In the genomic region with DNA sequence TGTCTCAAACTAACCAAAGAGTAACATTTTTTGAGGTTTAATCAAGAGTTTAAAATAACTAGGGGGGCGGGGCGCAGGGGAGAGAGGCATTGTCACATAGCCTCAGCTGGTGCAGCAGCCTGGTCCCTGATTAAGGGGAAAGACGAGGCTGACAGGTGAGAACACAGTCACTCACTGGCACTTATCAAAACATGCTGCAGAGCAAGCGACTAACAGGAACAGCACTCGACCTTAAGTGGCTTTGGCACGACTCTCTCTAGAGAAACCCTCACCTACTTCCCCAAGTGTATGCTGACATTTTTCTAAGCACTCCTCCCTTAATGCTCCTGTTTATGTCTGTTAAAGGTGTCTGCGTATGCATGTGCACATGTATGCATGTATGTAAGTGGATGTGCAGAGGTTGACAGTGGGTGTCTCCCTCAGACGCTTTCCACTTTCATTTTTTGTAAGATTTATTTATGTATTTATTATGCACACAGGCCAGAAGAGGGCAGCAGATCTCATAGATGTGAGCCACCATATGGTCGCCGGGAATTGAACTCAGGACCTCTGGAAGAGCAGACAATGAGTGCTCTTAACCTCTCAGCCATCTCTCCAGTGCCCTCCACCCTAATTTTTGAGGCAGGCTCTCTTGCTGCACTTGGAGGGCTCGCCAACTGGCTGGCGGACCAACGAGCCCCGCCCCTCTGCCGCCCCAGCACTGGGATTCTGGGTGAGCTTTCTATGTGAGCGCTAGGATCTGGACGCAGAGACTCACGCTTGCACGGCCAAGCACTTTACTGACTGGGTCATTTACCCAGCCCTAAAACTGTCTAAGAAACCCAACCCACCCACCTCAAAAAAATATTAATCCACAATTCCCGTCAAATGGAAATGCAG, we compare ENCODE assay signal across 10 mouse cellular contexts. TPM values are rescaled to one million over a fixed set of nuclear protein-coding genes. Genes with fewer than 3 reads are reported as not detected.
A peak's percentile ranks its signal among the peaks of the same experiment; 100 is the strongest.
DNase-seq lines count a peak whose midpoint lies in the region; ATAC-seq and TF ChIP-seq lines count a peak whose summit lies in the region.
"Had no signal": no experiment of that assay in that cellular context is flagged by ENCODE, and none has a peak within 500 bp of the region (broad histone marks: within the 10 kb centered on the region; RNA-seq: fewer than 3 reads in every experiment).

No protein-coding gene starts in this region.

- DNase-seq in heart, adult 11 months: peak; percentile 96
- DNase-seq in heart, adult 8-10 months (ENCODE audit: low spot score): no peak
- peak; percentile 21 for DNase-seq in thymus, postnatal 14 days
- DNase-seq in thymus, postnatal 4 days: no peak
- DNase-seq in stomach, postnatal 0 days (ENCODE audit: low spot score): no peak
- no peak for DNase-seq in ovary, adult 18-20 months (ENCODE audit: low spot score)
- DNase-seq in forebrain, embryonic 11.5 days (ENCODE audit: low spot score): no peak
- DNase-seq: adrenal gland, postnatal 25 days; embryo, embryonic 11 days had no signal

- no peaks in the 10 kb centered on the region for H3K27me3 ChIP-seq in intestine, postnatal 0 days (replicated peaks; ENCODE audit: control insufficient read depth, insufficient read depth, low read length)
- H3K27me3 ChIP-seq in stomach, postnatal 0 days (ENCODE audit: control insufficient read depth, insufficient read depth, low read length): no peaks in the 10 kb centered on the region
- H3K27me3 ChIP-seq in forebrain, embryonic 11.5 days (ENCODE audit: control insufficient read depth, insufficient read depth, low read length): no peaks in the 10 kb centered on the region

- no peaks in the 10 kb centered on the region for H3K9me3 ChIP-seq in intestine, postnatal 0 days (ENCODE audit: control insufficient read depth)
- no peaks in the 10 kb centered on the region for H3K9me3 ChIP-seq in stomach, postnatal 0 days (ENCODE audit: control insufficient read depth, low read length)
- H3K9me3 ChIP-seq in forebrain, embryonic 11.5 days (ENCODE audit: control insufficient read depth, low read length): no peaks in the 10 kb centered on the region

- peak; percentile 26; the same call in 1 of the 2 replicates for ATAC-seq in intestine, postnatal 0 days
- ATAC-seq in stomach, postnatal 0 days (ENCODE audit: low FRiP score, low TSS enrichment): peak; percentile 30; the same call in 1 of the 2 replicates
- no peak for ATAC-seq in forebrain, embryonic 11.5 days (replicated peaks; ENCODE audit: low FRiP score)

- TF ChIP-seq CTCF in intestine, postnatal 0 days (IDR thresholded peaks at IDR 0.05; ENCODE audit: low read depth): peak; percentile 65
- TF ChIP-seq CTCF in stomach, postnatal 0 days (IDR thresholded peaks at IDR 0.05; ENCODE audit: low read depth): peak; percentile 59

- H3K36me3 ChIP-seq in intestine, postnatal 0 days (ENCODE audit: control insufficient read depth, insufficient read depth): peaks cover 54% of the 10 kb centered on the region
- H3K36me3 ChIP-seq in stomach, postnatal 0 days (ENCODE audit: control insufficient read depth, insufficient read depth, low read length): peaks cover 10% of the 10 kb centered on the region; the same call in 1 of the 2 replicates
- H3K36me3 ChIP-seq in forebrain, embryonic 11.5 days (ENCODE audit: control insufficient read depth, insufficient read depth, low read length): peaks cover 4% of the 10 kb centered on the region; the same call in 1 of the 2 replicates

- no peak overlapping the region for H3K4me3 ChIP-seq in intestine, postnatal 0 days (ENCODE audit: low read depth, low read length)
- no peak overlapping the region for H3K4me3 ChIP-seq in stomach, postnatal 0 days (ENCODE audit: low read depth, low read length)
- H3K4me3 ChIP-seq in forebrain, embryonic 11.5 days (ENCODE audit: low read depth, low read length): no peak overlapping the region

- no peak for TF ChIP-seq EP300 in stomach, postnatal 0 days (optimal IDR thresholded peaks at IDR 0.05)

- H3K27ac ChIP-seq in intestine, postnatal 0 days (ENCODE audit: low read depth, low read length): no peak overlapping the region; the same call in 1 of the 2 replicates
- H3K27ac ChIP-seq in stomach, postnatal 0 days (replicated peaks): no peak overlapping the region
- no peak overlapping the region for H3K27ac ChIP-seq in forebrain, embryonic 11.5 days (ENCODE audit: low read depth, low read length)

- WGBS in intestine, postnatal 0 days: 83% methylated on average over 20 of the region's 20 CpGs
- 77% methylated on average over 20 of the region's 20 CpGs for WGBS in stomach, postnatal 0 days
- WGBS in forebrain, embryonic 11.5 days: 91% methylated on average over 20 of the region's 20 CpGs

- no peak overlapping the region for H3K9ac ChIP-seq in intestine, postnatal 0 days (ENCODE audit: low read depth, low read length)
- no peak overlapping the region for H3K9ac ChIP-seq in stomach, postnatal 0 days (ENCODE audit: low read length)
- H3K9ac ChIP-seq in forebrain, embryonic 11.5 days (ENCODE audit: low read length): no peak overlapping the region

- H3K4me1 ChIP-seq in intestine, postnatal 0 days (replicated peaks; ENCODE audit: control insufficient read depth, insufficient read depth, low read length): no peaks in the 10 kb centered on the region
- H3K4me1 ChIP-seq in stomach, postnatal 0 days (replicated peaks; ENCODE audit: control insufficient read depth, insufficient read depth): no peaks in the 10 kb centered on the region
- H3K4me1 ChIP-seq in forebrain, embryonic 11.5 days (replicated peaks; ENCODE audit: control insufficient read depth, insufficient read depth, low read length): no peaks in the 10 kb centered on the region

- H3K4me2 ChIP-seq in intestine, postnatal 0 days (replicated peaks; ENCODE audit: low read depth): no peak overlapping the region
- H3K4me2 ChIP-seq in stomach, postnatal 0 days (replicated peaks; ENCODE audit: low read depth): no peak overlapping the region
- H3K4me2 ChIP-seq in forebrain, embryonic 11.5 days (ENCODE audit: low read depth, low read length, severe bottlenecking): no peak overlapping the region

RNA-seq across cellular contexts. Expression of a gene that starts 22.8 kb away (rescaled TPM):
- 1,000 to 10,000 TPM; 1,005 to 1,153 (median 1,086) TPM for total RNA-seq in heart, adult 8-10 months (2022)
- 8.9 and 12.4 TPM in 2 replicates for polyA plus RNA-seq in intestine, postnatal 0 days (2015; fragmentation: Nextera tagmentation; extraction: Ambion mirVana)
- polyA plus RNA-seq in stomach, postnatal 0 days (2015; fragmentation: Nextera tagmentation; extraction: Ambion mirVana): 9.6 and 9.8 TPM in 2 replicates
- 2.8 and 4.0 TPM in 2 replicates for polyA plus RNA-seq in forebrain, embryonic 11.5 days (2014; fragmentation: Nextera tagmentation; extraction: Ambion mirVana)

RNA-seq across cellular contexts. Expression of a gene that starts 23.1 kb away (rescaled TPM):
- total RNA-seq in heart, adult 8-10 months (2022): 1,000 to 10,000 TPM in 3 of 4 experiments, 100 to 1,000 TPM in 1; 878 to 1,206 (median 1,167) TPM
- polyA plus RNA-seq in intestine, postnatal 0 days (2015; fragmentation: Nextera tagmentation; extraction: Ambion mirVana): 396 and 417 TPM in 2 replicates
- 497 and 534 TPM in 2 replicates for polyA plus RNA-seq in stomach, postnatal 0 days (2015; fragmentation: Nextera tagmentation; extraction: Ambion mirVana)
- polyA plus RNA-seq in forebrain, embryonic 11.5 days (2014; fragmentation: Nextera tagmentation; extraction: Ambion mirVana): 372 and 395 TPM in 2 replicates

Comparison
In these comparisons a context has a peak if more than half of its experiments do, and no peak if none do; other contexts are left out.
1. DNase-seq: peak in heart, adult 11 months (single experiment) and thymus, postnatal 14 days (single experiment); none in heart, adult 8-10 months (single experiment), thymus, postnatal 4 days (single experiment), stomach, postnatal 0 days (single experiment), ovary, adult 18-20 months (single experiment) and forebrain, embryonic 11.5 days (single experiment).